ENCODE assay signal across 8 mouse cellular contexts in genomic region chr9:74975416-74975815, GRCm38 (mm10). TPM values are rescaled to one million over a fixed set of nuclear protein-coding genes. Genes with fewer than 3 reads are reported as not detected.
DNase-seq lines count a peak whose midpoint lies in the region; ATAC-seq and TF ChIP-seq lines count a peak whose summit lies in the region.

No protein-coding gene starts in this region.

- H3K4me3 ChIP-seq in lung, postnatal 0 days (ENCODE audit: low read depth, low read length) = peak overlapping the region; percentile 54
- H3K4me3 ChIP-seq in heart, embryonic 16.5 days (ENCODE audit: low read length) = peak overlapping the region; percentile 54
- peak overlapping the region; percentile 38; the same call in 1 of the 2 replicates for H3K4me3 ChIP-seq in neural tube, embryonic 12.5 days

- H3K27ac ChIP-seq in lung, postnatal 0 days (ENCODE audit: low read length) = peak overlapping the region; percentile 88
- H3K27ac ChIP-seq in heart, embryonic 16.5 days (ENCODE audit: low read length) = peak overlapping the region; percentile 87
- H3K27ac ChIP-seq in neural tube, embryonic 12.5 days = peak overlapping the region; percentile 80

- 8% methylated on average over 7 of the region's 7 CpGs for WGBS in lung, postnatal 0 days
- 15% methylated on average over 7 of the region's 7 CpGs for WGBS in heart, embryonic 16.5 days
- WGBS in neural tube, embryonic 12.5 days = 27% methylated on average over 7 of the region's 7 CpGs

- H3K36me3 ChIP-seq in lung, postnatal 0 days (ENCODE audit: insufficient read depth, low read length) = no peaks in the 10 kb centered on the region
- no peaks in the 10 kb centered on the region for H3K36me3 ChIP-seq in heart, embryonic 16.5 days (ENCODE audit: control insufficient read depth, insufficient read depth)
- H3K36me3 ChIP-seq in neural tube, embryonic 12.5 days = no peaks in the 10 kb centered on the region

- TF ChIP-seq EP300 in lung, postnatal 0 days (IDR thresholded peaks at IDR 0.05) = no peak

- H3K4me2 ChIP-seq in lung, postnatal 0 days (replicated peaks; ENCODE audit: low read depth, low read length) = peak overlapping the region; percentile 78
- peak overlapping the region; percentile 57 for H3K4me2 ChIP-seq in heart, embryonic 16.5 days (ENCODE audit: low read depth, low read length)
- H3K4me2 ChIP-seq in neural tube, embryonic 12.5 days (replicated peaks) = peak overlapping the region; percentile 57

- no peaks in the 10 kb centered on the region for H3K27me3 ChIP-seq in lung, postnatal 0 days (replicated peaks; ENCODE audit: insufficient read depth, low read length)
- no peaks in the 10 kb centered on the region for H3K27me3 ChIP-seq in heart, embryonic 16.5 days (ENCODE audit: control insufficient read depth, insufficient read depth, low read length)
- H3K27me3 ChIP-seq in neural tube, embryonic 12.5 days (replicated peaks) = no peaks in the 10 kb centered on the region

- TF ChIP-seq CTCF in lung, postnatal 0 days (IDR thresholded peaks at IDR 0.05) = no peak

- peaks cover 14% of the 10 kb centered on the region; the same call in 1 of the 2 replicates for H3K4me1 ChIP-seq in lung, postnatal 0 days (ENCODE audit: insufficient read depth, low read depth, low read length)
- H3K4me1 ChIP-seq in heart, embryonic 16.5 days (ENCODE audit: control insufficient read depth, insufficient read depth, low read length) = peaks cover 37% of the 10 kb centered on the region
- H3K4me1 ChIP-seq in neural tube, embryonic 12.5 days = peaks cover 20% of the 10 kb centered on the region

- H3K9ac ChIP-seq in lung, postnatal 0 days (replicated peaks; ENCODE audit: low read depth) = no peak overlapping the region
- peak overlapping the region; percentile 67 for H3K9ac ChIP-seq in heart, embryonic 16.5 days (ENCODE audit: low read length)
- peak overlapping the region; percentile 50; the same call in 1 of the 2 replicates for H3K9ac ChIP-seq in neural tube, embryonic 12.5 days

- ATAC-seq in lung, postnatal 0 days = peak; percentile 22
- peak; percentile 14 for ATAC-seq in heart, embryonic 16.5 days (replicated peaks; ENCODE audit: extremely low read depth, insufficient read depth, low FRiP score)
- ATAC-seq in neural tube, embryonic 12.5 days (ENCODE audit: low FRiP score, low read depth) = peak; percentile 41

- no peaks in the 10 kb centered on the region for H3K9me3 ChIP-seq in lung, postnatal 0 days (ENCODE audit: low read length)
- H3K9me3 ChIP-seq in heart, embryonic 16.5 days (replicated peaks; ENCODE audit: control insufficient read depth, low read length) = no peaks in the 10 kb centered on the region
- no peaks in the 10 kb centered on the region for H3K9me3 ChIP-seq in neural tube, embryonic 12.5 days

- DNase-seq in lung, postnatal 0 days (ENCODE audit: low spot score) = no peak
- DNase-seq in lung, postnatal 36 days = no peak
- peak; percentile 25 to 49 for DNase-seq in kidney, postnatal 4 days
- no peak for DNase-seq in right cerebral cortex, postnatal 14 days
- DNase-seq in frontal cortex, postnatal 25 days (ENCODE audit: low spot score in 2 of 2) = no peak
- no peak for DNase-seq in spleen, adult 18-20 months

RNA-seq across cellular contexts. Expression of gene Fam214a, which starts 22.7 kb away (rescaled TPM):
- polyA plus RNA-seq in lung, postnatal 0 days (2015; fragmentation: Nextera tagmentation; extraction: Ambion mirVana) = 10.5 and 12.8 TPM in 2 replicates
- 11.3 and 11.4 TPM in 2 replicates for polyA plus RNA-seq in heart, embryonic 16.5 days (2015; fragmentation: Nextera tagmentation; extraction: Ambion mirVana)
- polyA plus RNA-seq in neural tube, embryonic 12.5 days (2016; fragmentation: Nextera tagmentation; extraction: Ambion mirVana) = 24.9 and 29.1 TPM in 2 replicates

Comparison
In these comparisons a context has a peak if more than half of its experiments do, and no peak if none do; other contexts are left out.
1. DNase-seq: peak in kidney, postnatal 4 days (2 of 2); none in lung, postnatal 0 days (single experiment), lung, postnatal 36 days (single experiment), right cerebral cortex, postnatal 14 days (single experiment), frontal cortex, postnatal 25 days (0 of 2) and spleen, adult 18-20 months (0 of 2).
2. Peak in every context shown above with its lines, with median percentiles within 50 percentile points of each other: ATAC-seq, H3K27ac ChIP-seq, H3K4me2 ChIP-seq and H3K4me3 ChIP-seq.